Mouse (Mus musculus) liver, embryonic 15.5 days (tissue): ENCODE results near the gene Dlg4. TPM values are rescaled to one million over a fixed set of nuclear protein-coding genes. Genes with fewer than 3 reads are reported as not detected.
A peak's percentile ranks its signal among the peaks of the same experiment; 100 is the strongest.

Experiments
- ATAC-seq: fragments of 200-750 bp; cut with Nextera tagmentation; 2 replicates; pipeline ENCODE4 v1.8.0; 2017; ENCODE audit warnings: moderate number of reproducible peaks, mild to moderate bottlenecking, moderate library complexity; ENCODE audit not compliant: insufficient read depth
- H3K27ac ChIP-seq: fragments of 300-500 bp; sonication (generic); replicated peaks from 2 replicates; pipeline ENCODE4 v1.5.1; 2015; ENCODE audit warnings: mild to moderate bottlenecking, inconsistent platforms
- H3K27me3 ChIP-seq: fragments of 300-500 bp; sonication (generic); 2 replicates; pipeline ENCODE4 v1.6.1; 2015; ENCODE audit warnings: mild to moderate bottlenecking, inconsistent platforms
- H3K36me3 ChIP-seq: fragments of 300-500 bp; sonication (generic); replicated peaks from 2 replicates; pipeline ENCODE4 v1.6.1; 2015; ENCODE audit warnings: moderate library complexity, mild to moderate bottlenecking, inconsistent platforms
- H3K4me1 ChIP-seq: fragments of 300-500 bp; sonication (generic); replicated peaks from 2 replicates; pipeline ENCODE4 v1.6.1; 2015; ENCODE audit warnings: inconsistent platforms
- H3K4me2 ChIP-seq: fragments of 300-500 bp; sonication (generic); 2 replicates; pipeline ENCODE4 v1.6.1; 2015; ENCODE audit warnings: moderate library complexity, mild to moderate bottlenecking, inconsistent platforms
- H3K4me3 ChIP-seq: fragments of 300-500 bp; sonication (generic); replicated peaks from 2 replicates; pipeline ENCODE4 v1.5.1; 2015; ENCODE audit warnings: mild to moderate bottlenecking, inconsistent platforms
- H3K9ac ChIP-seq: fragments of 300-500 bp; sonication (generic); 2 replicates; pipeline ENCODE4 v1.6.1; 2015; ENCODE audit warnings: moderate library complexity, mild to moderate bottlenecking, inconsistent platforms
- H3K9me3 ChIP-seq: fragments of 300-500 bp; sonication (generic); replicated peaks from 2 replicates; pipeline ENCODE4 v1.6.1; 2016; ENCODE audit warnings: inconsistent platforms
- WGBS: fragments of 180-500 bp; shearing (Covaris S2); methylation state at CpG from one replicate; pipeline ENCODE4 v1.1.7; 2015; ENCODE audit warnings: mixed read lengths; ENCODE audit not compliant: insufficient replicate concordance; 5-methylcytosine and 5-hydroxymethylcytosine counted together
- polyA plus RNA-seq: library from polyadenylated mRNA; unstranded; fragments of >200 nt; fragmentation: Nextera tagmentation; extraction: Ambion mirVana; gene quantifications from 2 replicates; pipeline ENCODE4 v1.2.1, GENCODE M21; 2015

The Dlg4 gene
- polyA plus RNA-seq, 1 experiment from 2014 or later, result 0.63 TPM

DNA sequence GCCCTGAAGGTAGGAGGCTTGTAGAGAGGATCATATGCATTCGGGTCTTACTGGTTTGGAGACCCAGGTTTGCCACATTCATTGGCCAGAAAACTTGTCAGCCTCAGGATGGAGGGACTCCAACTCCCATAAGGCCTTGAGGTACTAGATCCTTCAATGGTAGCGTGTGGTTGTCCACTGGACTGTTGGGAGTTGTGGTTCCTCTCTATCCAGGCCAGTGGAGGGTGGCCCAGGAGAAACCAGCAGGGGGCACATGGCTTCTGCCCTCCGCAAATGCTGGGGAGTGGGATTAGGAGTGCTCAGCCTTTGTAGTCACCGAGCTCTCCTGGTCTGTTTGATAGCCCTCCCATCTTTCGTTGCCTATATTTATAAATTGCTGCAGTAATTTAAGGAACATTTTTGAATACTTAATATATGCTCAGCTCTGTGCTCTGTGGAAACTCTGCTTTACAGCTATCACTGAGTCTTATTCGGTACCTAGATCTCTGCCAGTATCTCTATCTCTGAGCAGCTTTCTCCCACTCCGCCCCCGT lies 4.1 kb downstream of the Dlg4 start:
- 0% methylated on average over 8 of the region's 8 CpGs for WGBS
- H3K9me3 ChIP-seq, result no peaks in the 10 kb centered on the region
- peak overlapping the region; percentile 60 for H3K27ac ChIP-seq
- peak overlapping the region; percentile 65 for H3K4me3 ChIP-seq
- H3K36me3 ChIP-seq, result no peaks in the 10 kb centered on the region
- peaks cover 47% of the 10 kb centered on the region for H3K4me1 ChIP-seq
- peaks cover 44% of the 10 kb centered on the region for H3K27me3 ChIP-seq
- peak; percentile 80 for ATAC-seq
- H3K4me2 ChIP-seq, result peak overlapping the region; percentile 83
- peak overlapping the region; percentile 16; the same call in 1 of the 2 replicates for H3K9ac ChIP-seq

DNA sequence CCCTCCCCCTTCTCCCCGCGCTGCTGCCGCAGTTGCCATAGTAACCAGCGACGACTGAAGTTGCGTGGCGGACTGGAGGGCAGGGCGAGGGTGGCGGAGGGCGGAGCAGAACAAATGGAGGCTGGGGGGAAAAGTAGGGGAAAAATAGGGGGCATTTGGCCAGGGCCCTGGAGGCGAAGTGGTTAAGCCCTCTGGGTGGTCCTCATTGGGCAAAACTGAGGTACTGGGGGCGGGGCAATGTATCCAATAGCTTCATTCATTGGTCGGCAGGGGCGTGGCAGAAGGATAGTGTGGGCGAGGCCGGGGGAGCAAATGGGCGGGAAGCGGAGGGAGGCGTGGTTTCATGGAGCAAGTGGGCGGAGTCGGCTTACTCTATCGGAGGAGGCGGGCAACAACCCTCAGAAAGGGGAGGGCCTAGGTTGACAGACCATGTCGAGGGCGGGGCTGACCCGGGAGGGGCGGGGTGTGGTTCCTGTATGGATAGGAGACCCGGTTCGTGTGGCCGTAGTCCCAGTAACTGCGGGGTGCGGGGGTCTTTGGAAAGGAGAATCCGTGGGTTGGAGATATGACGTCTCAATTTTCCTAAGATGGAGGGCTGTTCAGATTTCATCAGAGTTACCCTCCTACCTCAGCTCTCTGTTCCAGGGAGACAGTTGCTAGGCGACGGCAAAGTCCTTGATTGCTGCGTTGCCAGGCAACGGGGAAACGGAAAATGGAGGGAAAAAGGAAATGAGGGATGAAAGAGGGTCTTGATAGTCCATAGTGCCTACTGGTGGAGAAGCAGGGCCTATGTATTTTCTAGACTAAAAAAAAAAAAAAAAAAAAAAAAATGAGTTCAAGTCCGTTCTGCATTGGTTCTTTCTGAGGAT lies 4.8 kb downstream of the Dlg4 start:
- WGBS, result 3% methylated on average over 40 of the region's 40 CpGs
- H3K27ac ChIP-seq, result peak overlapping the region; percentile 60
- peaks cover 45% of the 10 kb centered on the region for H3K4me1 ChIP-seq
- peak; percentile 79 for ATAC-seq
- H3K4me3 ChIP-seq, result peak overlapping the region; percentile 65
- no peaks in the 10 kb centered on the region for H3K9me3 ChIP-seq
- H3K9ac ChIP-seq, result peak overlapping the region; percentile 16; the same call in 1 of the 2 replicates
- no peaks in the 10 kb centered on the region for H3K36me3 ChIP-seq
- H3K4me2 ChIP-seq, result peak overlapping the region; percentile 83
- peaks cover 51% of the 10 kb centered on the region for H3K27me3 ChIP-seq

DNA sequence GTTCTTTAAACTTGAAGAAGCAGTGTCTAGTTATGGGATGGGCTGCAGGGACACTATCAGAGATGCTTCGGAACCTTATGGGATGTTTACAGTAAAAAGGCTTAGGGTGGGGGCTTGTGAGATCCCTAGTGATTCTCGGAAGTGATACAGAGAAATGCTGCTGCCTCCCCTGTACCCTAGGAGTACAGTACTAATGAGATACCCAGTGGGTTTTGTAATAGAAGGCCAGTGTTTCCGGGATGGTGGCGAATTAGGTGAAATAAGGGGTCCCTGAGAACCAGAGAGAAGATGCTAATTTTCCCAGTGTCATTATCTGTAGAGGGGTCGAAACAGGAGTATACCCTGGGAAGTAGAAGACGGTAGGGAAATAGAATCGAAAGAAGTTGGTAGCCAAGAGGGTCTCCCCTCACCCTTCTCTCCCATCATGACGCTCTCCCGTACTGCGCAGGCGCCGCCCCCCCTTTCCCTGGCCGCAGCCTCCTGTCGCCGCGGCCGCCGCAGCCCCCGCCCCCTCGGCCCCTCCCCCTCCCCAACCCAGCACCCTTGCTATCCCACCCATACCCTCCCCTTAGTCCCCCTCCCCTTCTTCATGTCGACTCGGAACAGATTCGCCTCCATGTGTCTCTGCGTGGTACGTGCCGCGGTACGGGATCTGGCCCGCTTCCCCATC lies 6.9 kb downstream of the Dlg4 start:
- Histone ChIP-seq H3K4me1 (peaks cover 46% of the 10 kb centered on the region), H3K27ac (no peak overlapping the region), H3K9ac (no peak overlapping the region), H3K4me2 (peak overlapping the region; percentile 44; the same call in 1 of the 2 replicates), H3K36me3 (no peaks in the 10 kb centered on the region), H3K9me3 (no peaks in the 10 kb centered on the region), H3K27me3 (peaks cover 72% of the 10 kb centered on the region), H3K4me3 (peak overlapping the region; percentile 8; the same call in 1 of the 2 replicates)
- WGBS, result 12% methylated on average over 27 of the region's 29 CpGs
- no peak for ATAC-seq

DNA sequence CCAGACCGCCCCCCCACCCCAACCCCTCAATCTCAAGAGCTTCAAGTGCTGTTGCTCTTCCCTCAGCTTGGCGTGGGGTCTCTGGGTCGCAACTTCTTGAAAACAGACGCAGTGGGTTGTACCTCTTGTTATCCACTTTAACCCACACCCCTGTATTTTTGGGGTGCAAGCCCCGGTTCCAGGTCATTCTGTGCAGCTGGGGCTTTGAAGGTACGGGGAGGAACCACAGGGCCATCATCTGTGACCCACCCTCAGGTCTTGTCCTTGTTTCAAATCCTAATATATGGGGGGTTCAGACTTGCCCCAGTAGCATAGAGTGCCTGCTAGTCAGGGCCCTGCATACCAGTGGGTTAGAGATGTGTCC lies 7.4 kb downstream of the Dlg4 start:
- peak overlapping the region; percentile 44; the same call in 1 of the 2 replicates for H3K4me2 ChIP-seq
- peaks cover 76% of the 10 kb centered on the region for H3K27me3 ChIP-seq
- H3K4me1 ChIP-seq, result peaks cover 46% of the 10 kb centered on the region
- 0 out of 2 replicates have a peak overlapping the region, but pooled peaks have one; percentile 8 for H3K4me3 ChIP-seq
- WGBS, result 27% methylated on average over 6 of the region's 6 CpGs
- no peaks in the 10 kb centered on the region for H3K9me3 ChIP-seq
- no peak overlapping the region for H3K27ac ChIP-seq
- ATAC-seq, result no peak
- H3K9ac ChIP-seq, result no peak overlapping the region
- no peaks in the 10 kb centered on the region for H3K36me3 ChIP-seq

DNA sequence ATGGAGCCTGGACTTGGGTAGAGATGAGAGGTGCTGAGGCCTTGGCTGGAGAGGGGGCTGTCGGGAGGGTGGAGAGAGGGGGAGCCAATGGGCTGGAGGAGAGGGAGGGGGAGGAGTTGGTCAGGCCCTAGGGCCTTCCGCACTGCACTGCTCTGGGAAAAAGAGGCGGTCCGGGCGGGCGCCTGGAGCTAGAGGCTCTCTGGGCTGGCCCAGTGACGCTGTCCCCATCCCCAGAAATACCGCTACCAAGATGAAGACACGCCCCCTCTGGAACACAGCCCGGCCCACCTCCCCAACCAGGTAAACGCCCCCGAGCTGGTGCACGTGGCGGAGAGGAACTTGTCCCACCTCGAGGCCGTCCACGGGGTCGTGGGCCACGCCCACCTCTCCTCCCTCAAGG lies 9.9 kb downstream of the Dlg4 start:
- no peaks in the 10 kb centered on the region for H3K36me3 ChIP-seq
- 27% methylated on average over 19 of the region's 19 CpGs for WGBS
- peaks cover 80% of the 10 kb centered on the region for H3K27me3 ChIP-seq
- no peak overlapping the region for H3K9ac ChIP-seq
- peaks cover 30% of the 10 kb centered on the region for H3K4me1 ChIP-seq
- peak overlapping the region; percentile 30; the same call in 1 of the 2 replicates for H3K4me2 ChIP-seq
- H3K4me3 ChIP-seq, result 0 out of 2 replicates have a peak overlapping the region, but pooled peaks have one; percentile 10
- H3K27ac ChIP-seq, result no peak overlapping the region
- H3K9me3 ChIP-seq, result no peaks in the 10 kb centered on the region
- peak; percentile 40; the same call in 1 of the 2 replicates for ATAC-seq

DNA sequence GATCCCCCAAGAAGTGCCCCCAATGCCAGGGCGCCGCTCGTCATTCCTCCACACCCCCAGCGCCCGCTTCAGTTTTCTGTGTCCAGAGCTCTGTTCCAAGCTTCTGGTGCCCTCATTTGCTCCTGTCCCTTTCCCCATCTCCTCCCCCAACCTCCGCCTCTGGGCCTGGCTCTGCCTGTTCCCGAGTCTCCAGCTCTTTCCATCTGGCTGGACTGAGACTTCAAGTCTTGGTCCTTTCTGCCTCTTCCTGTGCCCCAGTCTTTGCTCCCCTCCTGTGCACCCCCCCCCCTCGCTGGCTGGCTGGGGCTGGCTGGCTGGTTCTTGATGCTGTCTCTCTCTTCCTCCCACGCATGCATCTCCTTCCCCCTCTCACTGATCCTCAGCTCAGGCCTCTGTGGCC lies 10.7 kb downstream of the Dlg4 start:
- peaks cover 73% of the 10 kb centered on the region for H3K27me3 ChIP-seq
- 0 out of 2 replicates have a peak overlapping the region, but pooled peaks have one; percentile 30 for H3K4me2 ChIP-seq
- no peak overlapping the region for H3K9ac ChIP-seq
- no peaks in the 10 kb centered on the region for H3K36me3 ChIP-seq
- WGBS, result 59% methylated on average over 9 of the region's 9 CpGs
- H3K27ac ChIP-seq, result no peak overlapping the region
- peaks cover 30% of the 10 kb centered on the region for H3K4me1 ChIP-seq
- H3K4me3 ChIP-seq, result 0 out of 2 replicates have a peak overlapping the region, but pooled peaks have one; percentile 10
- no peaks in the 10 kb centered on the region for H3K9me3 ChIP-seq
- ATAC-seq, result no peak

DNA sequence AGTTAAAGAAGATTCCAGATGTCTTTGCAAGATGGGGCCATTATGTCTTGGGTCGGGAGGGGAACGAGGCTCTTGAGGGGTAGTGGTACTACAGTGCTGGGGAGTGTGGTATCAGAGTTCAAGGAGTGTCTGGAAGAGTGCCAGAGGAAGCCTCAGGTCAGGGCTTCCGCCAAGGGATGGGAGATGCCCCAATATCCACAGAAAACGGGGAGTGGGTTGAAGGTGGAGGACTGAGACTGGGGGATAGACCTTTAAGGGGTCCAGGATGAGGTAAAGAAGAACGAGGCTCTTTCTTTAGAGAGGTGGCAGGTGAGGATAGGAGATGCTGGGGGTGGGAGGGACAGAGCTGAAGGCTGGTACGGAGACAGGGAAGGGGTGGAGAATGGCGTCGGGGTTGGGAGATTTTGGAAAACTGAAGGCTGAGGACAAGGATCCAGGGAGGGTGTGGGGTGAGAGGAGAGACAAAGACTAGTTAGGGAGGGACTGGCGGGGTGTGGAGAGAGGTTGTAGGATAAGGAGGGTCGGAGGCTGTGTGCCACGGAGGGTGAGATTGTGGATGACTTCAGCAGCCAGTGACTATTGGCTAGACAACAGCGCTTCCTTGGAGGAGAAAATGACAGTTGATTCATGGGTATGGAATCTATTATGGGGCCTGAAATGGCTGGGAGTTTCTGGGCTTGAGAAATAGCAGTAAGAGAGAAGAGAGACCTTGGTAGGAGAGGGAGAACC lies 11.8 kb downstream of the Dlg4 start:
- no peaks in the 10 kb centered on the region for H3K36me3 ChIP-seq
- peaks cover 61% of the 10 kb centered on the region for H3K27me3 ChIP-seq
- peaks cover 27% of the 10 kb centered on the region for H3K4me1 ChIP-seq
- H3K9me3 ChIP-seq, result no peaks in the 10 kb centered on the region
- no peak for ATAC-seq
- no peak overlapping the region for H3K4me3 ChIP-seq
- H3K27ac ChIP-seq, result no peak overlapping the region
- 27% methylated on average over 12 of the region's 12 CpGs for WGBS
- peak overlapping the region; percentile 39 for H3K4me2 ChIP-seq
- H3K9ac ChIP-seq, result no peak overlapping the region

DNA sequence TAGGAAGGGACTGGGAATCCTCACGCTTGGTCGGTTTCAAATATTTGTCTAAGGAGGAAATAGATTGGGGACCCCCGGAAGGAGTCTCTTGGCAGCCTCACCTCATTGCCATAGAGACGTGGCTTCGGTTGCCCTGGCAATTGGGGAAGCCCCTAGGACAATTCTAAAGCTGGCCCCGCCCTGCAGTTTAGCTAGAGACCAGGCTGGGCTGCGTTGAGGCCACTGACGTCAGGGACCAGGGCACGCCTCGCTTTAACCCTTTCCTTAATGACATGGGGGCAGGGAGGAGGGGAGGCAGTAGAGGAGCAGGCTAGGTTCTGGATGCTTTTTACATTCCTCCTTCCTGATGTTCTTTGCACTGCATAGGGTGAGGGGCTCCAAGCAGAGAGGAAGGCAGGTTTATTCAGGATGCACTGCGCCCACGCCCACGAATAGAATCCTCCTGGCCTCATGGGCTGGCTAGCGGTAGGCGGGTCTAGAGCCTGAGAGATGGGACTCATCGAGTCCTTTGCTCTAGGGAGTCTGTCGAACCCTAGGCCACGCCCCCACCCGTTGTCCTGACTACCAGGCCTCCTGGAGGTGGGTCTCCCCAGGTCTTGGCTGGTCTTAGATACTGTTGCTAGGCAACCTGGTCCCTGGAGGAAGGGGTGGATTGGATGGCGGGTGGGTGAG lies 12.5 kb downstream of the Dlg4 start:
- peak; percentile 49; the same call in 1 of the 2 replicates for ATAC-seq
- Histone ChIP-seq H3K9ac (no peak overlapping the region), H3K27ac (no peak overlapping the region), H3K27me3 (peaks cover 54% of the 10 kb centered on the region), H3K4me2 (peak overlapping the region; percentile 39), H3K4me3 (peak overlapping the region; percentile 15; the same call in 1 of the 2 replicates), H3K4me1 (peaks cover 26% of the 10 kb centered on the region), H3K36me3 (no peaks in the 10 kb centered on the region), H3K9me3 (no peaks in the 10 kb centered on the region)
- 6% methylated on average over 20 of the region's 20 CpGs for WGBS

DNA sequence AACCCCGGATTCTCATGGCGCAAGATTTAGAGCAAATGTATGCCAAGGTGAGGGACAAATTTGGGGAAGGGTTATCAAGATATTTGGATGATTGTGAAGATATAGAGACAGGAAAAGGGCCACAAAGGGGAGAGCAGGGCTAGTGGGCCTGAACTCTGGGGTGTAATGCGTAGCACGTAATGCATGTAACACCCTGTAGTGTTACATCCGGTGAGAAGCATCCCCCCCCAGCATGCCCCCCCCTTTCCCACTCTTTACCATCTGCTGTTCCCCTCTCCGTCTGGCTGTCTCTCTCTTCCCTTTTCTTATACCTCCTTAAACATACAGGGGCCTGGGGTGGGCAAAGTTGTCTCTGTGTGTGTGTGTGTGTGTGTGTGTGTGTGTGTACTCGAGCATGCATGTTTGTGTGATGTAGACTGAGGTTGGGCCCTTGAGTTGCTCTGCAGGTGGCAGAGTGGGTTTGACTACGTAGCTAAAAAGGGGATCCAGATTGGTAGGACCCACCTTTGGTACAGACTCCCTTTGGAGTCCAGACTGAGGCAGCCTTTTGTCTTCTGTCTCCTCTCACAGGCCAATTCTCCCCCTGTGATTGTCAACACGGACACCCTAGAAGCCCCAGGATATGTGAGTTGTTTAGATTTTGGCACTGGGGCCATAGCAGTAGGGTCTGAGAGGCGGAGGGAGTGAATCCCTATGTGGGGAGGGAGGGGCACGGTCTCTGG lies 13.2 kb downstream of the Dlg4 start:
- 57% methylated on average over 11 of the region's 11 CpGs for WGBS
- no peak for ATAC-seq
- H3K4me2 ChIP-seq, result no peak overlapping the region
- peaks cover 26% of the 10 kb centered on the region for H3K4me1 ChIP-seq
- no peaks in the 10 kb centered on the region for H3K9me3 ChIP-seq
- no peaks in the 10 kb centered on the region for H3K36me3 ChIP-seq
- no peak overlapping the region for H3K27ac ChIP-seq
- peaks cover 47% of the 10 kb centered on the region for H3K27me3 ChIP-seq
- H3K9ac ChIP-seq, result no peak overlapping the region
- no peak overlapping the region for H3K4me3 ChIP-seq
